Mouse (Mus musculus): ENCODE data around the gene Drc3. TPM values are rescaled to one million over a fixed set of nuclear protein-coding genes. Genes with fewer than 3 reads are reported as not detected.

The Drc3 gene
- polyA plus RNA-seq, 1 experiment from 2014 or later: 0.69 TPM

DNA sequence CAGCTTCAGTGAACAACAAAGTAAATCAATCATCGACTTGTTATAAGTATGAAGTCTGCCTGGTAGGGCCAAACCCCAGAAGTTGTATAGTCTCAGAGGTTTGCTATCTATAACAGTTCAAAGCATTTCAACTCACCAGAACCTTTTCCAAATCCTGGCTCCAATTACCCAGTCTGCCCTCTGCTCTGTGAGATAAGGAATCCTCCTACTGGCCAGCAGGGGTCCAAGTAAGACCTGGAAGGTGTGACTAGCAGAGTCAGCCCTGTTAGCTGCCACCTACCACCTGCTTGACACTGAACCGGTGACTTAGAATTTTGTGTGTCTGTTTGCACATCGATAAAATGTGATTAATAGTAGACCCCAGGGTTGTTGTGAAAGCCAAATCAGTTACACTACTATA is 14.1 kb downstream of the Drc3 start:
- H3K27ac ChIP-seq (ENCODE audit: low read depth, low read length): no peak overlapping the region
- DNase-seq (ENCODE audit: low spot score) (no peak), ATAC-seq (ENCODE audit: insufficient read depth, low FRiP score, low TSS enrichment) (no peak)
- H3K4me2 ChIP-seq (ENCODE audit: low read depth): no peak overlapping the region
- no peaks in the 10 kb centered on the region for H3K9me3 ChIP-seq (ENCODE audit: control insufficient read depth, low read length)
- H3K4me3 ChIP-seq (ENCODE audit: low read depth, low read length): no peak overlapping the region
- peaks cover 5% of the 10 kb centered on the region; the same call in 1 of the 2 replicates for H3K4me1 ChIP-seq (ENCODE audit: control insufficient read depth, insufficient read depth, low read length)
- H3K9ac ChIP-seq (ENCODE audit: low read length): no peak overlapping the region
- no peaks in the 10 kb centered on the region for H3K36me3 ChIP-seq (ENCODE audit: control insufficient read depth, insufficient read depth, low read length)
- WGBS: 81% methylated on average over 3 of the region's 3 CpGs
- H3K27me3 ChIP-seq (ENCODE audit: control insufficient read depth, insufficient read depth, low read length): no peaks in the 10 kb centered on the region

DNA sequence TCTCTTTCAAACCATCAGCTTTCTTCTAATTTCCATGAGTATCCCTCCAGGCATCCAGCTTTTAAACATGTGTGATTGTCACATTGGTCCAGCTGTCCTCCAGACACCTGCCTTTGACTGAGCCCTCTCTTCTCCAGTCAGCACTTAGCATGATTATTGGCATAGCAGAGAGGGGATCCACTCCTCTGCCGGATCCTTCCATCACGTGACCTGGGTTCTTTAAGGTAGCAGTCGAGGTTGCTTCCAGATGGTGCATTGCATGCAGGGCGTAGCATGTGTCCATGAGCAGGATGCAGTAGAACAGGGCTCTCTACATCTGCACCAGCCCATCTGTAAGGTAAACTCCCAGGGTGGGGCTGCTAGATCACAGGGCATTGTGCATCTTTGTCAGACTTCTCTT is 15.8 kb downstream of the Drc3 start:
- 74% methylated on average over 4 of the region's 4 CpGs for WGBS
- no peaks in the 10 kb centered on the region for H3K9me3 ChIP-seq (ENCODE audit: control insufficient read depth, low read length)
- no peak overlapping the region for H3K9ac ChIP-seq (ENCODE audit: low read length)
- no peak overlapping the region for H3K4me3 ChIP-seq (ENCODE audit: low read depth, low read length)
- DNase-seq (ENCODE audit: low spot score): no peak
- H3K27ac ChIP-seq (ENCODE audit: low read depth, low read length): no peak overlapping the region
- ATAC-seq (ENCODE audit: insufficient read depth, low FRiP score, low TSS enrichment): no peak
- peaks cover 5% of the 10 kb centered on the region; the same call in 1 of the 2 replicates for H3K4me1 ChIP-seq (ENCODE audit: control insufficient read depth, insufficient read depth, low read length)
- no peak overlapping the region for H3K4me2 ChIP-seq (ENCODE audit: low read depth)
- H3K36me3 ChIP-seq (ENCODE audit: control insufficient read depth, insufficient read depth, low read length): no peaks in the 10 kb centered on the region
- no peaks in the 10 kb centered on the region for H3K27me3 ChIP-seq (ENCODE audit: control insufficient read depth, insufficient read depth, low read length)

DNA sequence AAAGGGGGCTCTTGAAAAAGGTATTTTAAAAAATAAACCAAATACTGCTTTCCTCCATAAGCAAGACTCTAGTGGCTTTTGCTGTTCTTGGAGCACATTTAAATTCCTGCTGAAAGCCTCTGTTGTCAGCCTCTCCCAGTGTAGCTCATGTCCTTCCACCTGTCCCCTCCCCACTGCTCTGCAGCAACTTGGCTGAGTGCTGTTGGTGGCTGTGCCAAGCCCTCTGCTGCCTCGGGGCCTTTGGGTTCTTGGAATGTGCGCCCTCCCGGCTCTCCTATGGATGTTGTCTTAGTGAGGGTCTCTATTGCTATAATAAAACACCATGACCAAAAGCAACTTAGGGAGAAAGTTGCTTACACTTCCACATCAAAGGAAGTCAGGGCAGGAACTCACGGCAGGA is 16.3 kb downstream of the Drc3 start:
- DNase-seq (ENCODE audit: low spot score): no peak
- Histone ChIP-seq H3K27ac (ENCODE audit: low read depth, low read length) (no peak overlapping the region), H3K4me2 (ENCODE audit: low read depth) (no peak overlapping the region), H3K27me3 (ENCODE audit: control insufficient read depth, insufficient read depth, low read length) (no peaks in the 10 kb centered on the region), H3K9me3 (ENCODE audit: control insufficient read depth, low read length) (no peaks in the 10 kb centered on the region), H3K9ac (ENCODE audit: low read length) (no peak overlapping the region), H3K36me3 (ENCODE audit: control insufficient read depth, insufficient read depth, low read length) (no peaks in the 10 kb centered on the region), H3K4me3 (ENCODE audit: low read depth, low read length) (no peak overlapping the region), H3K4me1 (ENCODE audit: control insufficient read depth, insufficient read depth, low read length) (peaks cover 5% of the 10 kb centered on the region; the same call in 1 of the 2 replicates)
- ATAC-seq (ENCODE audit: insufficient read depth, low FRiP score, low TSS enrichment): no peak
- WGBS: 39% methylated on average over 4 of the region's 4 CpGs

DNA sequence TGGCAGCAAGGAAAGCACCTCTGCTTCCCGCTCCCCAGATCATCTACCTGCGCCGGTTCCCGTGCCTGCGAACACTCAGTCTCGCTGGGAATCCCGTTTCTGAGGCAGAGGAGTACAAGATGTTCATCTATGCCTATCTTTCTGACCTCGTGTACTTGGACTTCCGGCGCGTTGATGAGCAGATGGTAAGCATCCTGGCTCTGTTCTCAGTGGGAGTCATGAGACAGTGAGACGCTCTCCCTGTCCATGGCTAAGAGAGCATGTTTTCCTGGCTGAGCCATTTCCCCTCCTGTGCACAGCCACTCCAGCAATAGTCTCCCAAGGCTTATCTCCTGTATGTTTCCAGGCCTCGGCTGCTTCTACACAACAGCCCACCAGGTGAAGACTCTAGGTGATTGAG is 17.3 kb downstream of the Drc3 start:
- H3K9me3 ChIP-seq (ENCODE audit: control insufficient read depth, low read length): no peaks in the 10 kb centered on the region
- peaks cover 5% of the 10 kb centered on the region; the same call in 1 of the 2 replicates for H3K4me1 ChIP-seq (ENCODE audit: control insufficient read depth, insufficient read depth, low read length)
- no peaks in the 10 kb centered on the region for H3K27me3 ChIP-seq (ENCODE audit: control insufficient read depth, insufficient read depth, low read length)
- H3K27ac ChIP-seq (ENCODE audit: low read depth, low read length): no peak overlapping the region
- H3K4me2 ChIP-seq (ENCODE audit: low read depth): no peak overlapping the region
- no peak overlapping the region for H3K9ac ChIP-seq (ENCODE audit: low read length)
- no peaks in the 10 kb centered on the region for H3K36me3 ChIP-seq (ENCODE audit: control insufficient read depth, insufficient read depth, low read length)
- DNase-seq (ENCODE audit: low spot score) (no peak), ATAC-seq (ENCODE audit: insufficient read depth, low FRiP score, low TSS enrichment) (no peak)
- WGBS: 85% methylated on average over 13 of the region's 13 CpGs
- no peak overlapping the region for H3K4me3 ChIP-seq (ENCODE audit: low read depth, low read length)

DNA sequence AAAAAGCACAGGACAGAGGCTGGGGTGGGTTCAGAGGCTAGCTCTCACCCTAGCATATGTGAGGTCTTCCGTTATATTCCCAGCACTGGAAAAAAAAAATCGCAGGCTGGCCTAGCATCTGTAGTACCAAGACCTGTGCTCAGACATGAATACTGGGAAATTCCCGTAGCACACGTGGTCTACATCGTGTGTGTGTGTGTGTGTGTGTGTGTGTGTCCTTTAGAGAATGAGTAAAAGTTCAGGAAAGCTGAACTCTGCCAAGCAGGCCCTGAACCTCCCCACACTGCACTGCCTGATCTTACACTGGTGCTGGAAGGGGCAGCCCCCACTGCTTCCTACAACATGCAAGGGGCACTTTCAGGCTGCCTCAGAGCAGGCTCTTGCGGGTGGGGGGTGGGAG is 21.4 kb downstream of the Drc3 start:
- Histone ChIP-seq H3K9ac (ENCODE audit: low read length) (no peak overlapping the region), H3K4me2 (ENCODE audit: low read depth) (no peak overlapping the region), H3K4me1 (ENCODE audit: control insufficient read depth, insufficient read depth, low read length) (no peaks in the 10 kb centered on the region), H3K27ac (ENCODE audit: low read depth, low read length) (no peak overlapping the region), H3K4me3 (ENCODE audit: low read depth, low read length) (no peak overlapping the region), H3K9me3 (ENCODE audit: control insufficient read depth, low read length) (no peaks in the 10 kb centered on the region), H3K36me3 (ENCODE audit: control insufficient read depth, insufficient read depth, low read length) (no peaks in the 10 kb centered on the region), H3K27me3 (ENCODE audit: control insufficient read depth, insufficient read depth, low read length) (no peaks in the 10 kb centered on the region)
- WGBS: 78% methylated on average over 6 of the region's 6 CpGs
- DNase-seq (ENCODE audit: low spot score) (no peak), ATAC-seq (ENCODE audit: insufficient read depth, low FRiP score, low TSS enrichment) (no peak)

DNA sequence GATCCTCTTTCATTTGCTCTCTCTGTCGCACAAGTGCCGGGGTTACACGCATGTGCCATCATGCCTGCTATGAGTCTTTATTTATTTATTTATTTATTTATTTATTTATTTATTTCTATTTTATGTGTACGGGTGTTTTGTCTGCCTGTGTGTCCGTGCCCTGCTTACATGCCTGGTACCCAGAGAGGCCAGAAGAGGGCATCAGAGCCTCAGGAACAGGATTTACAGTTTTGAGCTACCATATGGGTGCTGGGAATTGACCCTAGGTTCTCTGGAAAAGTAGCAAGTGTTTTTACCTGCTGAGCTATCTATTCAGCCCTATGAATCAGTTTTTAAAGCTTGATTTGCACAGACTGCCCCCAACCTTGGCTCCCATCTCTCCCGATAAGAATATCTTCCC is 30.4 kb downstream of the Drc3 start:
- H3K4me3 ChIP-seq (ENCODE audit: low read depth, low read length): no peak overlapping the region
- ATAC-seq (ENCODE audit: insufficient read depth, low FRiP score, low TSS enrichment): no peak
- H3K9ac ChIP-seq (ENCODE audit: low read length): no peak overlapping the region
- 89% methylated on average over 6 of the region's 6 CpGs for WGBS
- DNase-seq (ENCODE audit: low spot score): no peak
- no peaks in the 10 kb centered on the region for H3K27me3 ChIP-seq (ENCODE audit: control insufficient read depth, insufficient read depth, low read length)
- peaks cover 4% of the 10 kb centered on the region; the same call in 1 of the 2 replicates for H3K4me1 ChIP-seq (ENCODE audit: control insufficient read depth, insufficient read depth, low read length)
- H3K9me3 ChIP-seq (ENCODE audit: control insufficient read depth, low read length): no peaks in the 10 kb centered on the region
- no peak overlapping the region for H3K4me2 ChIP-seq (ENCODE audit: low read depth)
- H3K36me3 ChIP-seq (ENCODE audit: control insufficient read depth, insufficient read depth, low read length): no peaks in the 10 kb centered on the region
- H3K27ac ChIP-seq (ENCODE audit: low read depth, low read length): no peak overlapping the region

DNA sequence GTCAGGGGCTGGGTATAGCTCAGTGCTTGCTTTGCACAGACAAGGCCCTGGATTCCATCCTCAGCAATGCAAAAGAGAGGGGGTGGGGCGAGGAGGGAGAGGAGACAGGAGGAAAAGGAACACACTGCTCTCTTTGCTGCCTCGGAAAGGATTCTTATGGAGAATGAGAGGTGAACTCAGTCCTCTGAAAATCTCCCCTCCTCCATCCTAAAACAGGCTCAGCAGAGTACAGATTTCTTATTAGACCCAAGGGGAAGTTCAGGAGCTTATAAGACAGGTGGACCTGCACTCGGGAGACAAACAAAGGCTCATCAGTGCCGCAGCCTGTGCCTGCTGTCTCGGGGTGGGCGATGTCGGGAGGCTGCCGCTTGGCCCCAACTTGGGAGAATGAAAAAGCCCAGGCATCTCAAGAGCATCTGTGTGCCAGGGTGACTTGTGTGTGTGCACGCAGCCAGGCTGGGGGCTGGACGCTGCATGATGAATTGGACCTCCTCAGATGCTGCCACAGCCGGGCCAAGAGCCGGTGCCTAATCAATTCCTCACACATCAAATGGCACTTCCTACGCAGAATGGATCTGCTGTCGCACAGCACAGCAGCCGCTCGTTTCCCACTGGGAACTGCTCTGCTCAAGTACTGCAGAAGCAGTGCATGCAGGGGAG is 31.8 kb downstream of the Drc3 start:
- Histone ChIP-seq H3K9me3 (ENCODE audit: control insufficient read depth, low read length) (no peaks in the 10 kb centered on the region), H3K27ac (ENCODE audit: low read depth, low read length) (peak overlapping the region; percentile 21), H3K9ac (ENCODE audit: low read length) (peak overlapping the region; percentile 33), H3K36me3 (ENCODE audit: control insufficient read depth, insufficient read depth, low read length) (no peaks in the 10 kb centered on the region), H3K4me1 (ENCODE audit: control insufficient read depth, insufficient read depth, low read length) (peaks cover 4% of the 10 kb centered on the region; the same call in 1 of the 2 replicates), H3K4me3 (ENCODE audit: low read depth, low read length) (no peak overlapping the region), H3K27me3 (ENCODE audit: control insufficient read depth, insufficient read depth, low read length) (no peaks in the 10 kb centered on the region), H3K4me2 (ENCODE audit: low read depth) (peak overlapping the region; percentile 38)
- WGBS: 3% methylated on average over 16 of the region's 16 CpGs
- peak; percentile 70 for DNase-seq (ENCODE audit: low spot score)
- ATAC-seq (ENCODE audit: insufficient read depth, low FRiP score, low TSS enrichment): peak; percentile 60

DNA sequence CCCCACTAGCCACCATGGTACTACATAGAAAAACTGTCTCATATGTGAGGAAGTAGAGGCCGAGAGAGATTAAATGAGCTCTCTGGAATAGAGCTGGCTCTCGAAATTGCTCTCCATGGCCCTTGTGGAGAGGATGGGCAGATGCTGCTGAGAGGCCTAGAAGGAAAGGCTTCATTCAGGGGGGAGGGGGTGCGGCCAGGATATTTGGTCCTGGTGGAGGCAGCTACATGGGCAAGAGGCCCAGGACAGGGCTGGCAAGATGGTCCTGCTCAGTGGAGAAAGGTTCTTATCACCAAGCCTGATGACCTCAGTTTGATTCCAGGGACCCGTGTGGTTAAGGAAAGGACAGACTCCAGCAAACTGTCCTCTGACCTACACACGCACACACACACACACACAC is 32.8 kb downstream of the Drc3 start:
- Histone ChIP-seq H3K27ac (ENCODE audit: low read depth, low read length) (no peak overlapping the region), H3K4me2 (ENCODE audit: low read depth) (no peak overlapping the region), H3K4me1 (ENCODE audit: control insufficient read depth, insufficient read depth, low read length) (peaks cover 4% of the 10 kb centered on the region; the same call in 1 of the 2 replicates), H3K27me3 (ENCODE audit: control insufficient read depth, insufficient read depth, low read length) (no peaks in the 10 kb centered on the region), H3K4me3 (ENCODE audit: low read depth, low read length) (no peak overlapping the region), H3K9ac (ENCODE audit: low read length) (no peak overlapping the region), H3K36me3 (ENCODE audit: control insufficient read depth, insufficient read depth, low read length) (no peaks in the 10 kb centered on the region), H3K9me3 (ENCODE audit: control insufficient read depth, low read length) (no peaks in the 10 kb centered on the region)
- ATAC-seq (ENCODE audit: insufficient read depth, low FRiP score, low TSS enrichment) (no peak), DNase-seq (ENCODE audit: low spot score) (no peak)
- WGBS: 87% methylated on average over 5 of the region's 5 CpGs

DNA sequence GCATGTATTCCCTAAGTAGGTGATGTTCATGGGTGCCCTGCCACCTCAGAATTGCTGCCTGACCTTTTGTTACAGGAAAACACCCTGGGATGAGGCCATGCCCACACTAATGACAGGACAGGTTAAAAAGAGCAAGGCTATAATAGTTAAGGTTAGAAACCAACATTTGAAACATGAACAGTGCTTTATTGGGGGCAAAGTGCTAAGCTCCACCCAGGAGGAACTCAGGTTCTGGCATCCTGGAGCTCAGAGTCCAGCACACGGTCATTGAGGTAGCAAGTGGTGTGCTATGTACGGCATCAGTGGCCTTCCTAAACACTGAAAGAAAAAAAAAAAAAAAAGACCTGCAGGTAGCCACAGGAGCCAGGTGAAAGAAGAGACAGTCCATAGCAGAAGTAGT is 34.8 kb downstream of the Drc3 start:
- H3K27ac ChIP-seq (ENCODE audit: low read depth, low read length): no peak overlapping the region
- 83% methylated on average over 2 of the region's 2 CpGs for WGBS
- H3K4me1 ChIP-seq (ENCODE audit: control insufficient read depth, insufficient read depth, low read length): peaks cover 4% of the 10 kb centered on the region; the same call in 1 of the 2 replicates
- no peak overlapping the region for H3K4me3 ChIP-seq (ENCODE audit: low read depth, low read length)
- no peaks in the 10 kb centered on the region for H3K27me3 ChIP-seq (ENCODE audit: control insufficient read depth, insufficient read depth, low read length)
- no peak overlapping the region for H3K9ac ChIP-seq (ENCODE audit: low read length)
- DNase-seq (ENCODE audit: low spot score) (no peak), ATAC-seq (ENCODE audit: insufficient read depth, low FRiP score, low TSS enrichment) (no peak)
- no peak overlapping the region for H3K4me2 ChIP-seq (ENCODE audit: low read depth)
- H3K36me3 ChIP-seq (ENCODE audit: control insufficient read depth, insufficient read depth, low read length): no peaks in the 10 kb centered on the region
- no peaks in the 10 kb centered on the region for H3K9me3 ChIP-seq (ENCODE audit: control insufficient read depth, low read length)

Data from neural tube, embryonic 11.5 days (tissue).